Mouse (Mus musculus) erythroid progenitor cell, adult 5-6 weeks (primary cell): ENCODE results near the gene Pes1. TPM values are rescaled to one million over a fixed set of nuclear protein-coding genes. Genes with fewer than 3 reads are reported as not detected.
"Not testable (repeated sequence)": the region's sequence is repeated elsewhere in the genome, so short reads cannot be mapped to it uniquely, and the experiment has no call there.

Experiments used
- ATAC-seq: replicated peaks from 2 replicates; pipeline ENCODE4 v1.8.0; 2016; ENCODE audit warnings: moderate number of reproducible peaks, mild to moderate bottlenecking, moderate TSS enrichment, inconsistent platforms; ENCODE audit not compliant: poor library complexity, low FRiP score, severe bottlenecking
- total RNA-seq, 2 experiments: library from RNA; stranded (forward) in 1 of 2; stranded (reverse) in 1 of 2; fragments of 150-400 nt in 1 of 2; fragments of 186-747, 209-891 nt in 1 of 2; gene quantifications; 2 replicates each; pipeline versions ENCODE4 v1.2.3 to v1.2.4; 2015 to 2017; ENCODE audit warnings: low replicate concordance in 2 of 2

Gene Pes1
- 5.8 and 6.3 TPM in 2 replicates for total RNA-seq (2015; ENCODE audit: low replicate concordance)
- total RNA-seq (2017; ENCODE audit: low replicate concordance) = 9.8 and 10.5 TPM in 2 replicates

DNA sequence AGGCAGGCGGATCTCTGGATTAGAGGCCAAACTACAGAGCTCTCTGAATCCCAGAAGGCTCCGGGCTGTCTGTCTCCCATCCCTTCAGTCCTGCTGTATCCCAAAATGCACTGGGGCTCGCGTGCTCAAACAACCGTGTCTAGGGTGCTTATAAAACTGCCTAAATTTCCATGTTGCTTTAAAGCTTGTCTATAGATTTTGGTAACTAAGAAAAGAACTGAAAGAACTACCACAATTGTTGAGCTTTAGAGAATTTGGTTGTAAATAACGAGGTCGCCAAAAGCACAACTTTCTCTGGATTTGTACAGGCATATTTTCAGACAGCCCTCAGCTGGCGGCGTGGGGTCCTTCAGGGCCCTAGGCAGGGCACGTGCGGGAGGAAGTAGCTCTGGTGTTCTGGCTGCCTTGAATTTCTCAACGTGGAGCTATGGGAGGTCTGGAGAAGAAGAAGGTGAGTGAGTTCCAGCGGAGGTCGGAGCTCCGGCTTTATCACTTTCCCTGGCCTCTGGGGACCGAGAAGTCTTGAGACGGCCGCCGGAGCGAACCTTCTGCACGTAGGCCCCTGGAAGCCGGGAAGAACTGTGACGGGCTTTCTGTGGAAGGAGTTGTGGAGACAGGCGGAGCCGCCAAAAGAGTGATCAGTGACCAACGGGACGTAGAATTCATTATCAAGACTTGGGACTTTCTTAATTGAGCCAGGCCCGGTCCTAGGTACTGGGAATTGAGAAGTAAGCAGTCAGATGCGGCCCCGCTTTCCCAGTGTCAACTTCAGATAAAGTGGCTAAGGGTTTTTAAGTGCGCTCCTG, at the start of gene Pes1:
Pes1 (plus strand) TSS at position 366 of the 806 bp plus-strand sequence.
- ATAC-seq = peak; percentile 88

DNA sequence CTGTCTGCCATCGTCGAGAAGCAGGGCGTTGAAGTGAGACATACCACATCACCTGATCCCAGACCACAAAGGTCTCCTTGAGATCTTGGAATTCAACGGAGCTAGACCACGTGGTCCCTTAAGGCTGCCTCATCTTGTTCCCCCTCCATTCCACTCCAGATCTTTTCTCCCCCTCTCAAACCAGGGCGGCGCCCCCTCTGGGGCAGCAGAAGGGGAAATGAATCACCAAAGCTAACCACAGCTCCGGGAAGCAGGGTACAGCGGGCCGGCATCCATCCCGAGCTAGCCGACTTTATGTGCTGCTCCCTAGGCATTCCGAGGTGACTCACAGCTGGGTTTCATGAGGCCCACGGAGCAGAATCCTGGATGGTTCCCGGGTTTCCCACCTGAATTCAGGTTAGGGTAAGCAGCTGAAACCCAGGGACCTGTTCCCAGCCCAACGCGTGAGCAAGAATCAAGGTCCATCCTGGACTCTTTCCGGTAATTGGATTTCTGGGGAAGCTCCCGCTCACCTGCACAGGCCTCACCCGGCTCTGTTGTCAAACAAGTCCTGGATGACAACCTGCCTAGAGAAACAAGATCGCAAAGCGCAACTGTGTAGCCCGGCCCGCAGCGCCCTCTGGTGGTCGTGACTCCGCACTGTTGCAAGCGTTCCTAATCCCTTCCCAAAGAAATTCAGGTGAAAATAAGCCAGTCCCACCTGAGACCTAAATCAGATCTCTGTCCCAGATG, 49.5 kb upstream of the Pes1 start, which contains the start of gene Slc35e4:
Slc35e4 (minus strand) TSS at position 556 of the 732 bp plus-strand sequence.
- 0 out of 2 replicates have a peak, but pooled peaks have one; percentile 39 for ATAC-seq

DNA sequence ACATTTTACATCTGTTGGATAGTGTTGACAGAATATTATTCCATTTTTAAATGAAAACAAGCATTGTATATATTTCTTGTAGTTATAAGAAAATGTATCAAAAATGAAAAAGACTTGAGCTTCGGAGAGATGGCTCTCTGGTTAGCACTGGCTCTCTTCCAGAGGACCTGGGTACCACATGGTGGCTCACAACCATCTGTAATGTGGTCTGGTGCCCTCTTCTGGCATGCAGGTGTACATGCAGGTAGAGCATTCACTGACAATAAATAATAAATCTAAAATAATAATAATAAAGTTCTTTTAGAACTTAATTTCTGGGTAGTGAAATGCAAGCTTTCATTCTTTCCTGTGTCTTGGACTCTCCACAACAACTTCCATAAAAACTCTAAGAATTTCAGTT, 45.0 kb upstream of the Pes1 start:
- no peak for ATAC-seq

DNA sequence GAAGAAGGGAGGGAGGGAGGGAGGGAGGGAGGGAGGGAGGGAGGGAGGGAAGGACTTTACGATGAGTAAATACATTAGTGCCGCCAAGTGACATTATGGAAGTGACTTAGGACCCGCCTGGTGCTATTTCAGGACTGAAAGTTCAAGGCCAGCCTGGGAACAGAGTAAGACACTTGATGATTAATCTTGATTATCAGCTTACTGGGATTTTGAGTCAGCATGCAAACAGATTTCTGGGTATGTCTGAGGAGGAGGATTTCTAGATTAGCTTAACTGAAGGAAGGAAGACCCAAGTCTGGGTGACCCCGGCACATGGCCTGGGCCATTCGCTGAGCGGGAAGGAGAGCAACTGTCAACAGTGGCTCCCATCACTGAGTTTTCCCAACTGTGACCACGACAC, 43.3 kb upstream of the Pes1 start:
- no peak for ATAC-seq

DNA sequence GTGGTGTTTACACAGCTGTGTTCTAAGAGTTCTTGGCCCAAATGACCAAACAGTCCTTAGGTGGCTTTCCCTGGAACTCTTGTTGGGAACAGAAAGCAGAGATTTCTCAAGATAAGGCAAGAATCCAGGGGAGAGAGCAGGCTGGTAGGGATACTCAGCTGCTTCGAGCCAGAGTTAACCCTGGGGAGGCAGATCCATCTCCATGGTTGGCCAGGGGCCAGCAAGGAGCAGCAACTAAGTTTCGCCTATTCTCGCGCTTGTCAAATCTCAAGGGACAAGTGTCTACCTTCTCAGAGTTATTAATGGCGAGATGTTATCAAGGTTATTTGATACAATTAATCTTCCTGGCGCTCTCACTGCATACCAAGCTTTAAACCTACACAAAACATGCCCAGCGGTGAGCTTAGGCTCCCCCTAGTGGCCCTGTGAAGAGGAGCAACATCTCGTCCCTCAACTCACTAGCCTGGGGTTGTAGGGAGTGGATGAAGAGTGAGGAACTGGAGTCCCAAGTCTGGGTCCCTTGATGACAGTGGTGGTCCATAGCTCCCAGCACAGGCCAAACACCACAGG, 42.4 kb upstream of the Pes1 start:
- peak; percentile 67; the same call in 1 of the 2 replicates for ATAC-seq

DNA sequence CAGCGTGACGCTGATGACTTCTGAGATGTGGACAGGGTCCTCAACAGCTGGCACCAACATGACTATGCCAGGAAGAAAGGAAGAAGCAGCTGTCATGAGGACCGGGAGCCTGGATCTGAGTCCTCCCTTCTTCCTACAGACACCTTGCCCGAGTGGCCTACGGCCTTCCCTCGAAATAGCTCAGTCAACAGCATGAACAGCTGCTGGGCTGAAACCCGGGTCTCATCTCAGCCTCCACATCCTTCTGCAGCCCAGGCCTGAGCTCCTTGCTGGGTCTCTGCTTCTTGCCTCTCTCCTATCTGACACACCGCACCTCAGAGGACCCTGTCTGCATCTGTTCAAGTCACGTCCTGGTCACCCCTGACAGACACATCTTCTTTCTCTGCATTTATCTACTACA, 41.7 kb upstream of the Pes1 start:
- no peak for ATAC-seq

DNA sequence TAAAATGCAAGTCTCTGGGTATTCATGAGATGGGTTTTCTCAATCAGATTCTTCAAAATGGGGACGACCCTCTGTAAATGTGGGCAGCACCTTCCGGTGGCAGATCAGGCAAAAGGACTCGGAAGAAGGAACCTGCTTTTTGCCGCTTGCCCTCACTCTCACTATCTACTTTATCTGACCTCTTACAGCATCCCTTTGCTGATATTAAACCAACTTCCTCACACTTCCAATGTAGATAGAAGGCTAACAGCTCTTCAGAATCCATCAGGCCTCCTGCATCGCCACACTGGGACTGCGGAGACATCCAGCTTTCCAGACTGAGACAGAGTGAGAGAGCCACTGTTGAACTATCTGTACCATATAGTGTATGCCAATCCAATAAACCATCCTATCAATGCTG, 41.0 kb upstream of the Pes1 start:
- no peak for ATAC-seq

DNA sequence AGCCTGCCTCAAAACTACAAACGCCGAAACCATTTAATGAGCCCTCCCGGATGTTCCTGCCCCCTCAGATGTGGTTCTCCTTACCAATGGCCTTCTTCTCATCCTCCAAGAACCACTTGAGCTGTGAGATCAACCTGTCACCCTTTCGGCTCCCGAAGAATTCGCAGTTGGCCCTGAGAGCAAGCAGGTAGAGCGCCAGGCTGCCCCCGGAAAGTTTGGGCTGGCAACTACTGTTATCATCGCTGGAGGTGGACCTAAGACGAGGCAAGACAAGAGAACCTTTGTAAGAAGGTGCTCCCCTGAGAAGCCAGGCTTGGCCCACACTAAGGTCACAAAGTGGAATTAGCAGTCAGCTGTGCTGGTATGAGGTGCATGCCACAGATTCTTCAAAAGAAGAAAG, 37.9 kb upstream of the Pes1 start:
- no peak for ATAC-seq

DNA sequence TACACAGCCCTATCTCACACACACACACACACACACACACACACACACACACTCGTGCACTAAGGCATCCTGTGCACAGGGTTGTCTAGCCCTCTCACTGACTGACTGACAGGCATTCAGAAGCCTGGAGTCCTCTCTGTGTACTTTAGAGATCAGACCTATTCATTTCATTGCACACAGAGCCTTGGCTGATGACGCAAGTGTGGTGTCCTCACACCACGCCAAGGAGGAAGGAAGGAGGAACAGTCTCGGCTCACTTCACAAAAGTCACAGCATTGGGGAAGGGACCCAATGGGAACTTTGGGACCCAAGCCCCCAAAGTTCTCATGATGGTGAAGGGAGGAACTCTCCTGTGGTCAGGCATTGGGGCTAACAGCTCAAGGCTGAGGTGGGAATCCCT, 33.8 kb upstream of the Pes1 start:
- no peak for ATAC-seq

DNA sequence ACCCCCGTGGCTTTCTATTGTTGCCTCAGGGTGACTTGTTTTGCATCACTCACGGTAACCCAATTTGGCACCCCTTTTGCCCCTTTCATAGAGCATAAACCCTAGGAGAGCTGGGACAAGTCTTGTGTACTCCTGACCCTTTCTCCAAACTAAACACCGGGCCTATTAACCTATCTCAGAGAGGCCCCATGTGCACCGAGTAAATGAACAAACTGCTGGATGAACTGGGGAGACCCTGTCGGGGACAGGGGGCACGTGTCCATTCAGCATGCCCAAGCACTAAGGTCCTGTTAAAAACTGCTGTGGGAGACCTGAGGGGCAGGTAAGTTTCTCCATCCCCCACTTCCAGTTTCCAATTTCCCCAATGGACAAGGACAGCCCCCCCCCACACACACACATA, 32.8 kb upstream of the Pes1 start:
- ATAC-seq = no peak

DNA sequence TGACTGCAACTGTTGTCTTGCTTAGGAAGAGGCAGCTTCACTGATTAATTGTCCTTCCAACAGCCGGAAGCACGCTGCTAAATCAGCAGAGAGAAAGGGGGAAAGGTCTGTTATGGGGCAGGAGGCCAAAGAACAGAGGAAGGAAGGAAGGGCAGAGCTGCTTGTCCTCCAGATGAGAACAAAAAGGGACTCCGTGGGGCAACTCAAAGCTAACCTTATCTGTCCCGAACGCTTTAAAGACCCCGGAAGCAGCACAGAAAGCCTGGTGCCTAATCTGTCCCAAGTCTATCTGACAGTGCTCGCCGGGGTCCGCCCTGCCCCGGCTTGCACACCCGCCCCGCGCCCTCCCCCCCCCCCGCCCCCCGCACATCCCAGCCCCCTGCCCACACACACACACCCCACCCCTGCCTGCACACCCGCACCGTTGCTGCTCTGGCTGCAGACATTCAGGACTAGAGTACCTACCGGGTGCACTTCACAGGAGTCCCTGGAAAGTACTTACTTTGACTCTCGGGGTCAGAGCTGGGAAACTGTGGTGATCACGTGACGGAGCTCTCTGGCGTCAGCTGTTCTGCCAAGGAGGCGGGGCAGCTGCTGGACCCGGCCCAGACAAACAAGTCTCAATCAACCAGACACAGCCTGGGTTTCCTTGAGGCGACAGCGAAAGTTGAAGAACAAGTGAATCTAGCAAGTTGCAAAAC, 32.1 kb upstream of the Pes1 start, which contains the start of gene Tcn2:
Tcn2 (minus strand) TSS at position 649 of the 701 bp plus-strand sequence.
- 0 out of 2 replicates have a peak, but pooled peaks have one; percentile 12 for ATAC-seq

DNA sequence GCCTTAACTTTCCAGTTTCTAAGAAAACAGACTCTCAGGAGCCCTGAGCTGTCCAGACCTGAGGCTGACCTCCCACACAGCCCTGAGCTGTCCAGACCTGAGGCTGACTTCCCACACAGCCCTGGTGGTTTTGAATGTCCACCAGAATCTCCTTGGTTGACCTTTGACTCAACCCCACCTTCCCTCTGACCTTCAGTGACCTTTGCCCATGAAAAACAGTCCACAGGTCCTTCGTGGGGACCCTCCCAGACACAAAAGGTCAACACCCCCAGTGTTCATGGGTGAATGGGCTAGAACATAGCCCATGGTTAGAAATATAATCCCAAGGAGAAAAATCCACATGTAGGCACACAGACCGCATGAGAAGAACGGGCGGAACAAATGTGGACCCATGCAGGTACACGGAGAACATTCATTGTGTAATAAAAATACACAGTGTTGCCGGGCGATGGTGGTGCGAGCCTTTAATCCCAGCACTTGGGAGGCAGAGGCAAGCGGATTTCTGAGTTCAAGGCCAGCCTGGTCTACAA, 30.0 kb upstream of the Pes1 start:
- ATAC-seq = no peak

DNA sequence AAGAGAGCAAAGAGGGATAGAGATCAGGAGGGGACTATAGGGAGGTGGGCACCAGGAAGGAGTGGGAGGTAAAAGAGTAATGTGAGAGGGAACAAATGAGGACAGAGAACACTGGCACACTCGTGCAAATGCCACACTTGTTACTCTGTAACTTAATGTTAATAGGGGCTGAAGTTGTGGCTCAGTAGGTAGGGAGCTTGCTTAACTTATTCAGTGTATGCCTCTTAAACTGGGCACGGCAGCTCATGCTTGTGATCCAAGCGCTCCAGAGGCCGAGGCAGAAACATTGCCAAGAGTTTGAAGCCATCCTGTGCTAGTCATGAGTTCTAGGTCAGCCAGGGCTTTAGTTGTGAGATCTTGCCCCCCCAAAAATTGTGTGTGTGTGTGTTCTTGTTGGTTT, 28.6 kb upstream of the Pes1 start:
- ATAC-seq = no peak

DNA sequence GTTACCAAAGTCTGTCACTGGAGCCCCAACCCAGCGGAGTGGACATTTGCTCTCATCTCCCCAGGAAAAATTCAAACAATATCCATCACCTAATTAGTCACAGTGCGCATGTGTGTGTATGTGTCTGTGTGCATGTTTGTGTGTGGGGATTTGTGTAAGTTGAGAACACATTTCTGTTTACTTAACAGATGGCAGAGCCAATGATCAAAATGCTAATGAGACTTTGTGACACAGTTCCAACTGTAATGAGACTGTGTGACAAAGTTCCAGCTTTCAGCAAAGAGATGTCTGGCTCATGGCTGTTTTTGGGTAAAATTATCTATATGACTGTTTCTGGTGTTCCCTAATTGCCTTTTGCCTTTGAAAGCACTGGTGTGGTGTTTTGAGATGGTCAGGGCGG, 27.5 kb upstream of the Pes1 start:
- ATAC-seq = no peak

DNA sequence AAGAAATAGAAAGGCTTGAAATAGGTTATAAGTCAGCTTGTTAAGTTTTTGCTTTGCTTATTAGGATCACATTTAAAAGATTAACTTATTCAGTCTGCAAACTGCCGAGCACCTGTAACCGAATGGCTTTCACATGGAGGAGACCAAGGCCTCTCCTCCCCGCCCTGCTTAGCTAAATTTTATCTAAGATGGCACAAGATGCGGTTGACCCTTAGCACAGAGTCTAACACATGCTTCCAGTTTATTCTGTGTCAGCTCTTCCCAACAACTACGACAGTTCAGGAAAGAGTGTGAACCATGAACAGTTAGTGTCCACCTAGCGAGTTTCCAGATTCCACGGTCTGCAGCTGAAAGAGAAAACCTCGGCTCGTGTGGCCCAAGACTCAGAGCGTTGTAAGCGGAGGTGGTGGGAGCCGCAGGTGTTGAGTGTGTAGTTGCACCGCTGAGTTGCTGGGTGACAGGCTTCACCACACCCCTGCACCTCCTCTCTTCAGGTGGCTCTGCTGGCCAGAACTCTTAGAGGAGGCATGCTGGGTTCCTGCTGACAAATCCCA, 26.4 kb upstream of the Pes1 start:
- ATAC-seq = no peak

DNA sequence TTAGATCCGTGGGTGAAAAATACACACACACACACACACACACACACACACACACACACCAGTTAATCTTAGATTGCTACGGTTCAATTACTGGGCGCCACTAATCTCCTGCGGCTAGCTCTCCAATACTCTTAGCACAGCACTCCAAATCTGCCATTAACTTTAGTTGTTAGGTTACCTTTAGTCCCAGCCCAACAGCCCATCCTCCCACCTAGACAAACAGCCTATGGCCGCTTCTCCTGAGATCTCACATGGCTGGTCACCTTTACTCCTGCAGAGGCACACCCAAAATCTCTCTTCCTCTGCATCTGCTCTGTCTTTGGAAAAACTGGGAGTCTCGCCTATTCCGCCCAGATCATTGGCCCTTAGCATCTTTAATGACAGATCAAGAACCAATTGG, 22.4 kb upstream of the Pes1 start:
- no peak for ATAC-seq

DNA sequence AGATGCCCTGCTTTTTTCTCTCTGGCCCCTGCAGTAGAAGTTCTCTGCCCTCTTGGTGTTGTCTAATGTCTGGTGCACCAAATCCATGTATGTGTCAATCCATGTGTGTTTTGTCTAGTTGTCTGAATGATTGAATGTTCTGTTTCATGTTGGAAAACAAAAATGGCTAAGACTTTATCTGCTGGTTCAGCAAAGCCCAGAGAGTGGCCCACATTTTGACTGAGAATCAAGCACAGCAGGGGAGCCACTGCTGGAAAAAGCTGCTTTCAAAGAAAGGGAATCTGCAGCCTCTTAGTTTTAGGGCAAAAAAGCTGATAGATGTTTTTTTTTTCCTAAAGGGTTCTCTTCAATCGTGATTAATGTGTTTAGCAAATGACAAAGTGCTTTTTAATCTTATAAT, 17.4 kb upstream of the Pes1 start:
- ATAC-seq = no peak

DNA sequence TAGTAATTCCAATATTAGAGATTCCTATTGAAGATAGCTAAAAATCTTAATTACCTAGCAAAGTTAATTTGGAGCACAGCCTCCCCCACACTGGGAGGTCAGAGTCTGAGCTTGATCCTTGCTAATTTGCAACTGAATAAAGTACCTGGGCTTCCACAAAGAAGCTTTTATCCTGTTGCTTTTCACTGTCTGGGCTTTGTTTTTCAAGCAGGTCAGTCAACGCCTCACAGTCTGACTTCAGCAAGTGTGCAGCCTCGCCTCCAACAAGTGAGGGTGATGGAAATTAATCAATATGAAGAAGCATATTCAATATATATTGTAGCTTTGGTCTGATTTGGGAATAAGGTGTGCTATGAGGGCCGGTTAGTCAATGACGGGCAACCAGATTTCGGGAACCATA, 8.9 kb upstream of the Pes1 start:
- ATAC-seq = not testable (repeated sequence)

DNA sequence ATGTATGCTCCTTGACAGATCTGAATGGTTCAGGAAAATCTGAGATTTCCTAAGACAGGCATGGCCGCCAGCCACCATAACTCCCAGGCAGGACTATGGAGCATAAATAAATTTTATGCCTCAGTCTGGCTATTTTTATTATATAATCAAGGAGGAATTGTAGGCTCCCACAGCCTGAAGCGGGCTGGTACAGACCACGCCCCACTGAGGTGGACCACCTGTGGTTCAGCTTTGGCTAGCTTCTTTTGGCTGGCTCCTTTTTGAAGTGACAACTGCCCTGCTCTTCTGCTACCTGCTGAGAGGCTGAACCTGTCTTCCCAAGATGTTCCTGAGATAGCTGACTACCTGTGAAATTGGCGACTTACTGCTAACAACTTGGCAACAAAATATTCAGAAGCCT, 8.4 kb upstream of the Pes1 start:
- ATAC-seq = not testable (repeated sequence)
